Mouse (Mus musculus) intestine, postnatal 0 days (tissue): ENCODE measurements around the gene Hoxd11. TPM values are rescaled to one million over a fixed set of nuclear protein-coding genes. Genes with fewer than 3 reads are reported as not detected.

ENCODE experiments used
- ATAC-seq: fragments of 200-750 bp; cut with Nextera tagmentation; 2 replicates; pipeline ENCODE4 v1.8.0; 2017; ENCODE audit warnings: mild to moderate bottlenecking, moderate TSS enrichment, moderate library complexity
- H3K27ac ChIP-seq: fragments of 300-500 bp; sonication (generic); 2 replicates; pipeline ENCODE4 v1.5.1; 2014; ENCODE audit warnings: mild to moderate bottlenecking, low read depth, low read length, moderate library complexity
- H3K27me3 ChIP-seq: fragments of 300-500 bp; sonication (generic); replicated peaks from 2 replicates; pipeline ENCODE4 v1.6.1; 2014; ENCODE audit warnings: low read length, mixed read lengths; ENCODE audit not compliant: control insufficient read depth, insufficient read depth
- H3K36me3 ChIP-seq: fragments of 300-500 bp; sonication (generic); 2 replicates; pipeline ENCODE4 v1.6.1; 2014; ENCODE audit warnings: mild to moderate bottlenecking, moderate library complexity; ENCODE audit not compliant: control insufficient read depth, insufficient read depth
- H3K4me1 ChIP-seq: fragments of 300-500 bp; sonication (generic); replicated peaks from 2 replicates; pipeline ENCODE4 v1.6.1; 2014; ENCODE audit warnings: antibody characterized with exemption, low read length, mixed read lengths; ENCODE audit not compliant: control insufficient read depth, insufficient read depth
- H3K4me2 ChIP-seq: fragments of 300-500 bp; sonication (generic); replicated peaks from 2 replicates; pipeline ENCODE4 v1.6.1; 2014; ENCODE audit warnings: low read depth, mild to moderate bottlenecking, moderate library complexity
- H3K4me3 ChIP-seq: fragments of 300-500 bp; sonication (generic); 2 replicates; pipeline ENCODE4 v1.5.1; 2014; ENCODE audit warnings: low read depth, low read length
- H3K9ac ChIP-seq: fragments of 300-500 bp; sonication (generic); 2 replicates; pipeline ENCODE4 v1.6.1; 2014; ENCODE audit warnings: mild to moderate bottlenecking, low read depth, low read length
- H3K9me3 ChIP-seq: fragments of 300-500 bp; sonication (generic); 2 replicates; pipeline ENCODE4 v1.6.1; 2016; ENCODE audit warnings: mixed run types; ENCODE audit not compliant: control insufficient read depth
- CTCF ChIP-seq: sonication (generic); IDR thresholded peaks from 2 replicates; pipeline ENCODE4 v1.5.1; 2016; ENCODE audit warnings: low read depth, mild to moderate bottlenecking, control low read depth, antibody characterized with exemption, moderate library complexity
- WGBS: fragments of 180-500 bp; shearing (Covaris S2); extraction: QIAGEN DNeasy Blood & Tissue Kit; methylation state at CpG from one replicate; pipeline ENCODE4 v1.1.7; 2014; 5-methylcytosine and 5-hydroxymethylcytosine counted together
- polyA plus RNA-seq: library from polyadenylated mRNA; unstranded; fragments of >200 nt; fragmentation: Nextera tagmentation; extraction: Ambion mirVana; gene quantifications from 2 replicates; pipeline ENCODE4 v1.2.1, GENCODE M21; 2015

The Hoxd11 gene
- polyA plus RNA-seq, 1 experiment from 2014 or later: 0.64 TPM

DNA sequence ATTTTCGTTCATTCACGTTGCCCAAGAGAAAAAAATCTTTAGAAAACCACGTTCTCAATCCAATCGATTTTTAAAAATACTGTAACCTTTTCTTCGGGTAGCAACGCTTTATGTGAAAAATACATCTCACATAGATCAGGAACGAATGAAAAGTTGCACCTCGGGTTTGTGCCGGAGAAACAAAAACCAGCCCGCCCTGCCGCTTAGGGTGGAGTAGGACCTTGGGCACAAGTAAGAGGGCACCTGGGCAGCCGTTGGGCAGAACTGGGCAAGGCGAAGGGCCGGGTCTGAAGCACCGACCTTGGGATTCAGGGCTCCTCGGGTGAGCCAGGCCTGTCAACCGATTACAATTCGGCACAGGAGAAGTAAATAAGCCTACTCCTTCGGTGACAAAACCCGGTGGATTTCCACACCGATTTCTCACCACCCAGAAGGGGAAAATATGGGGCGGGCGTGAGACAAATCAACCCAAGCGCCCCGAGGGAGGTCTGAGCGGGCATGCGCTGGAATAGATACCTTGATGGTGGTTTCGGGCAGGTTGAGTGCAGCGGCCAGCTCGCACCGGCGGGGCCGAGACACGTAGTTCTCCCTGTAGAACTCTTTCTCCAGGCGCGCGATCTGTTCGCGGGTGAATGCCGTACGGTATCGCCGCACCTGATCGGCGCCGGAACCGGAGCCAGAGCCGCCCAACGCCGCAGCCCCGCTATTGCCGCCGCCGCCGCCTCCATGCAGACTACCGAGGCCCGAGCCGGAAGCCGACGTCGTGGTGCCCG lies 21.9 kb upstream of the Hoxd11 start:
- H3K4me3 ChIP-seq: peak overlapping the region; percentile 27
- WGBS: 3% methylated on average over 62 of the region's 62 CpGs
- no peak for TF ChIP-seq CTCF

DNA sequence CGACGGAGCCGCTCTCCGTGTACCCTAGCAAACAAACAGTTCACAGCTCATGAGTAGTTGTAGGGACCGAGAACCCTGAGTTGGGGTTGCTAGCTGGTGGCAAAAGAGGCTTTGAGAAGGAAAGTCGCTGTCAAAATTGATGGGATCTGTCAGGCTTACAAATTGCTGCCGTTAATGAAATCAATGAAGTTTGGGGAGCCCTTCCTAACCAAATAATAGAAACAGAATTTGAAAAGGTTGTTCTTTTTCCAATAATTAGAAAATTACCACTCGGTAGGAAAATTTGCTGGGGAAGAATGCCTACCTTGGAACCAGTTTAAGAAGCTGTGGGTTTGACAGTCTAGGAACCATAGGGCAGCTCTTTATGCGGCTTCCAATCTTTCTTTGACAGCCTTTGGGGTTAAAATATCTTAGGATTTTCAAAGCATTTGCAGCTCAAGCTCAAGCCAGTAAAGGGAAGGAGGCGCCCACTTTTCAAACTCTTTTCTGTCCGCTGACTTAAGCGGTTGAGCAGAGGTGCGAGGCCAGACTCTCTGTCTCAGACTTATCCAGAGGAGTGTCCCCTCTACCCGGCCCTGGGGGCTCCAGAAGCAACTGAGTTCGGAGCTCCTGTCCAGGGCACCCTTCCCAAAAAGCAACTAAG lies 21.2 kb upstream of the Hoxd11 start:
- 5% methylated on average over 15 of the region's 15 CpGs for WGBS
- H3K4me3 ChIP-seq: peak overlapping the region; percentile 27
- no peaks in the 10 kb centered on the region for H3K36me3 ChIP-seq
- TF ChIP-seq CTCF: no peak
- no peak overlapping the region for H3K27ac ChIP-seq
- H3K9me3 ChIP-seq: no peaks in the 10 kb centered on the region
- H3K4me2 ChIP-seq: peak overlapping the region; percentile 41
- H3K27me3 ChIP-seq: peaks cover 95% of the 10 kb centered on the region
- ATAC-seq: no peak
- H3K4me1 ChIP-seq: no peaks in the 10 kb centered on the region
- H3K9ac ChIP-seq: no peak overlapping the region

More for the DNA sequence above, 21.9 kb upstream of the Hoxd11 start:
- no peak overlapping the region for H3K9ac ChIP-seq
- no peak overlapping the region for H3K27ac ChIP-seq
- H3K9me3 ChIP-seq: no peaks in the 10 kb centered on the region
- no peak for ATAC-seq
- peak overlapping the region; percentile 41 for H3K4me2 ChIP-seq
- no peaks in the 10 kb centered on the region for H3K36me3 ChIP-seq
- H3K4me1 ChIP-seq: no peaks in the 10 kb centered on the region
- H3K27me3 ChIP-seq: peaks cover 94% of the 10 kb centered on the region

GRCm38 (mm10) chr2:74658667-74659371 lies 20.5 kb upstream of the Hoxd11 start:
- 3% methylated on average over 47 of the region's 47 CpGs for WGBS
- no peaks in the 10 kb centered on the region for H3K4me1 ChIP-seq
- no peak overlapping the region for H3K27ac ChIP-seq
- no peak overlapping the region for H3K9ac ChIP-seq
- peaks cover 98% of the 10 kb centered on the region for H3K27me3 ChIP-seq
- TF ChIP-seq CTCF: no peak
- no peaks in the 10 kb centered on the region for H3K9me3 ChIP-seq
- no peak for ATAC-seq
- H3K4me3 ChIP-seq: peak overlapping the region; percentile 9; the same call in 1 of the 2 replicates
- H3K36me3 ChIP-seq: no peaks in the 10 kb centered on the region
- no peak overlapping the region for H3K4me2 ChIP-seq

GRCm38 (mm10) chr2:74659507-74660005 lies 19.8 kb upstream of the Hoxd11 start, which contains the start of gene Evx2:
TSS of gene Evx2 (minus strand) at chr2:74659557.
- no peak for ATAC-seq
- peak within 1 kb of the TSS; percentile 9; the same call in 1 of the 2 replicates for H3K4me3 ChIP-seq
- no peaks in the 10 kb centered on the region for H3K36me3 ChIP-seq
- no peak within 1 kb of the TSS for H3K4me2 ChIP-seq
- H3K27me3 ChIP-seq: peaks cover 98% of the 10 kb centered on the region
- no peaks in the 10 kb centered on the region for H3K4me1 ChIP-seq
- H3K27ac ChIP-seq: no peak within 1 kb of the TSS
- H3K9ac ChIP-seq: no peak within 1 kb of the TSS
- no peak for TF ChIP-seq CTCF
- WGBS: 4% methylated on average over 28 of the region's 28 CpGs
- no peaks in the 10 kb centered on the region for H3K9me3 ChIP-seq

DNA sequence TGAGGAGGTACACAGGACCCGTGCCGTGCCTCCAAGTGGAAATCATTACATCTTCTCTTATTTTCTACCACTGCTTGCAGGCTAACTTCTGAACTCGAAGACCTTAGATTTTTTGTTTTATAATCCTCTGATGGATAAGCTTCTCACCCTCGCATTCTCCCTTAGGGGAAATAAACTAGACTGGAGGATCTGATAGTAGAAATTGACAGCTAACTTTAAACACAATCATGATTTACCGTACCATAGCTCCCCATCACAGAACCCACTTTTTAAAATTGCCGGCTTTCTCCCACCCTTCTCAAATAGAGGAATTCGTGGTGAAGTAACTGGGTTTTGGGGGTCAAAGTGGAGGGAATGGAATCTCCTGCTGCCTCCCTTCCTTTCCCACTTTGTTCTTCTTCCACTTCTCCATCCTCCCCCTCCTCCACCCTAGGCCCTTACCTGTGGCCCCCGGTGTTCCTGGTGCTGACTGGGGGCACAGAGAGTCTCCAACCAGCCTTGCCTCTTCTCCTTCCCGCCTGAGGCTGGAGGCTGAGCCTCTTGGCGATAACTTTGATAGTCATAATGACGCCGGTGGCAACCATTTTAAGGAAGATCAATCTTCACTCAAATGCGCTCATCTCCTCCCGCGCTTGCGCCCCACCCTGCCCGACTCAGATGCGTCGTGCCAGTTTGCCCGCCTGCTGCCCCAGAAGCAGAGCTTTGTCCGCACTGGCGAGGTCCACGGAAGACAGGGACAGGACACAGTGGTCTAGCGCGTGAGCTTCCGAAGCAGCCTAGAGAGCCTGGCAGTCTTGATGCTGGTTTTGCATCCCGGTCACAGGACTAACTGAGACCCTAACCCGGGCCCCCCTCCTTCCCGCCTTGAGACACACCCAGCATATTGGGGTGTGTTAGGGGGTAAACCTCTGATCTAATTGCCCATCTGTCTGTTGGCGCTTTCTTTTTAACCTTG lies 18.7 kb upstream of the Hoxd11 start:
- no peak for TF ChIP-seq CTCF
- Histone ChIP-seq H3K4me1 (no peaks in the 10 kb centered on the region), H3K9me3 (no peaks in the 10 kb centered on the region), H3K9ac (no peak overlapping the region), H3K36me3 (no peaks in the 10 kb centered on the region), H3K4me2 (no peak overlapping the region), H3K27me3 (peaks cover 97% of the 10 kb centered on the region), H3K27ac (no peak overlapping the region), H3K4me3 (no peak overlapping the region)
- 4% methylated on average over 30 of the region's 30 CpGs for WGBS
- no peak for ATAC-seq
